Mouse (Mus musculus): ENCODE measurements around the gene Dennd6b.
A peak's percentile ranks its signal among the peaks of the same experiment; 100 is the strongest.

Dennd6b gene

DNA sequence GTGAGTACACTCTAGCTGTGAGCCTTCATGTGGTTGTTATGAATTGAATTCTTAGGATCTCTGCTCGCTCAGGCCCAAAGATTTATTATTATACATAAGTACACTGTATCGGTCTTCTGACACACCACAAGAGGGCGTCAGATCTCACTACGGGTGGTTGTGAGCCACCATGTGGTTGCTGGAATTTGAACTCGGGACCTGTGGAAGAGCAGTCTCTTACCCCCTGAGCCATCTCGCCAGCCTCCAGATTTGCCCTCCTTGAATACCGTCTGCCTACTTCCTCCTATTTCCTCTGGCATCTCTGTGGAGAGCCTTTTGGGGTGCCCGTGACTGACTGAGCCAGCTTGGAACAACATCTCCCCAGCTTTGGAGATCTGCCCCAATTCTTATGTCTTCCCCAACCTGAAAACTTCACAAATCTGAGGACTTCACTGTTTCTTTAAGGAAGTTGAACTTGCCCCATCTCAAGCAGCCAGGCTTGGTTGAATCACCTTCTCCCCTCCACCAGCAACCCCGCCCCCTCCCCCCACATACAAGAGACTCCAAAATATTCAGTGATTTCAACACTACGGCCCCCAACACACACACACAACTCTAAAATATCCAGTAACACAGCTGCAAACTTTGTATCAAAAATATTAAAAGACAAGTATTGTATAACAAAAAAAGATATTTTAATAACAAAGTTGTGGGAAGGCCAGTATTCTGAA, 14.6 kb downstream of the Dennd6b start:
- DNase-seq (ENCODE audit: low read depth, low spot score): no peak

DNA sequence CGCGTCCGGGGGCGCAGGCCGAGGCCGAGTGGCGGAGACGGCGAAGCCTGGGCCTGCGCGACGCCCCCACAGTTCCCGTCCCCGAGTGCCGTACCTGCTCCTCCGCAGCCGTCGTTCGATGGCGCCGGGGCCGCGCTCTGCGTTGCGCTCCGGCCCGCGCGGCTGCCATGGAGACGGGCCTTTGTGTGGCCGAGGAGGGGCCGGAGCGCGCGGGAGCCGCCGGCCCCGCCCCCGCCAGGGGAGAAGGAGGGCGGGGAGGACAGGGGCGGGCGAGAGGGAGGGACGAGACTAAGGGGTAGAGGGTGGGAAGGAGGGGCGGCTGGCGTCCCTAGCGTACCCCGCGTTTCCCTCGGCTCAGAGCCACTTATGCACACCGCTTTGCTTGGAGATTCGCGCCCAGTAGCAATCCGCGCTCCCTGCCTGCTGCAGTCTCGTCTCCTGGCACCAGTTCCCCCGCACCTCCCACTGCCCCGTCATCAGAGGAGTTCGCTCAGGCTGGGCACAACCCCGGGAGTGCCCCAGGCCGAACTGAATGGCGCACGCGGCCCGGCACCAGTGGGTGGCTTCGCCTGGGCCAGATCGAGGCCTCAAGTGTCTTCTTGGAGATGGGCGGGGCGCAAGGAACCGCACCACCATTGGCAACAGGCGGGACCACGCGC, 15.6 kb downstream of the Dennd6b start, which contains the start of gene Plxnb2:
TSS of gene Plxnb2 (minus strand) at position 218 of the 659 bp plus-strand sequence.
- DNase-seq (ENCODE audit: low read depth, low spot score): peak; percentile 58

DNA sequence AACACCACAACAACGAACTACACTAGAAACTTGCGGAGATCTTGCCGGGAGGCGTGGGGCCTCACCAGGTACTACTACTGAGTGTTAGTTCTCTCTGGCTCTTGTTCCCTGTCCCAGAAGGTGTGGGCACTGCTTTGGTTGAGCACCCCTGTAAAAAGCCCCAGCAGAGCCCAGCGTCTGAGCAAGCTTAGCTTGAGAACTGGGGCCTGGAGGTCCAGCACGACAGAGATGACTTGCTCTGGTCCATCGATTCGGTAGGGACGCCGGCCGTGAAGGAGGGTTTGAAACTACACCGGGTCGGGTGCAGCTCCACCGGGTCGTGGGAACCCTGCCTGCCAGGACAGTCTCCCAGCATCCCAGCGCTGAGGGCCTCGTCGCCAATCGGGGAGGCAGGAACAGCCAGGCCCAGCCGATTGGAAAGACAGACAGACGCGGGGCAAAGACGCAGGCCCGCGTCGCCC, 16.2 kb downstream of the Dennd6b start:
- DNase-seq (ENCODE audit: low read depth, low spot score): no peak

DNA sequence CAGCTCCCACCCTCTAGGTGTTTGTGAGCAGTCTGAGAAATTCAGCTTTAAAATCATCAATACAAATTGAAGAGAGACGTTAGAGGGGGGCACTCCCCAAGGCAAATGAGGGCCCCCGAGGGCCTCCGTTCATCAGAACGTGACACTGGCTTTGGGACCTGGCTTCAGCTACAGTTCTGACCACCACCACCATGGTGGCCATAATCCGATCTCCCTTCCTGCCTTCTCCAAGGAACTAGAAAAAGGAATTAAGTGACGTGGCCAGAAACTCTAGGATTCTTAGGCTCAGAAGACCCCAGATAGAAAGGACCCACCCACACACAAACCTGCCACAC, 16.7 kb downstream of the Dennd6b start:
- no peak for DNase-seq (ENCODE audit: low read depth, low spot score)

DNA sequence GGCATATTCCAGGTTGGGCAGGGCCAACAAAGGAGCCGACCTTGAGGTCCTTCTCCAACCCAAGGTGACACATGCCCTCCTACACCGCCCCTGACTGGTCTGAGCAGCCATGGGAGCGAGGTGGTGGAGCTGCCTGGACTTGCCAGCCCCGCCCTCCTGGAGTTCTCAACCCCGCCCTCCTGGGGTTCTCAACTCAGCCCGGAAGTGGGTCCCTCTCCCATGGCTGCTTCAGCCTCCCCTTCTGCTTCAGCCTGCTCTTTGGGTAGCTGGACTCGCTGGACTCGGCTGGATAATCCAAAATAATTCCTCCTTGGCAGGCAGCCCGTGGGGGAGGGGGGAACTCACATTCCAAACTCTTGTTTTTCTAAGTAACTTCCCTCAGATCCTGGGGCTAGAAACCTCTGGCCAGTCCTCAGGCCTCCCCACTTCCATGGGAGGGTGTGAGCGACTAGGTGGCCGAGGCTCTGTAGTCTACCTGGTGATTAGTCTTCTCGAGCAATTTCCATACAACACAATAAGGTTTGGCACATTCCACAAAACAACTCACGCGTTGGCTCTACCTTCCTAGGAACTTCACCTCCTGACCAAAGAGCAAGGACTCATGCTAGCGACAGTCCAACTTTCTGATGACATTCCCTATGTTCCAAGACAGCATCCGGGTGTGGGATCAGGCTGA, 17.2 kb downstream of the Dennd6b start:
- peak; percentile 39 for DNase-seq (ENCODE audit: low read depth, low spot score)

DNA sequence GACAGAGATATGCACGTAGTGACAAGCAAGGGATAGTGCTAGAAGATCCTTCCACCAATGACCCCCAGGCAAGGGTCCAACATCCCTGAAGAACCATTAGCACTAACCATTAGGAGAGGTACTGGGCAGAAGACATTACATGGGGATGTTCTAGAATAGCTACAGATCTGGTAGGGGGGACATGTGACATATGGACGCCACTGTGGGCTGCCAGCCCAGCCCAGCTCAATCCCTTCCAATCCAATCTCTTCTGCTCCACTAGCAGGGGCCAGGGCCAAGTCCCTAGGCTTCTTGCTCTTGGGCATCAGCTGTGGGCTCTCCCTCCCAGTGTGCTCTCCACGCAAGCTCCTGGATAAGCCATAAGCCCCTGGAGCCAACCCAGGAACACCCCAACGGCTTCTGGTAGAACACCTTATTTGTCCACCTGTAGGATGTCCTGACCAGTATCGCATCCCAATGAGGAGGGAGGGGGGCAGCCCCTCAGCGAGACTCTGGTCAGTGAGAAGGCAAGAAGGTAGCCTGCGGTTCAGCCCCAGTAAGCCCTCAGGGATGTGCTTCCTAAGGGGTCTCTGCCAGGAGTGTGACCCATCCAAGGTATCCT, 17.9 kb downstream of the Dennd6b start:
- no peak for DNase-seq (ENCODE audit: low read depth, low spot score)

DNA sequence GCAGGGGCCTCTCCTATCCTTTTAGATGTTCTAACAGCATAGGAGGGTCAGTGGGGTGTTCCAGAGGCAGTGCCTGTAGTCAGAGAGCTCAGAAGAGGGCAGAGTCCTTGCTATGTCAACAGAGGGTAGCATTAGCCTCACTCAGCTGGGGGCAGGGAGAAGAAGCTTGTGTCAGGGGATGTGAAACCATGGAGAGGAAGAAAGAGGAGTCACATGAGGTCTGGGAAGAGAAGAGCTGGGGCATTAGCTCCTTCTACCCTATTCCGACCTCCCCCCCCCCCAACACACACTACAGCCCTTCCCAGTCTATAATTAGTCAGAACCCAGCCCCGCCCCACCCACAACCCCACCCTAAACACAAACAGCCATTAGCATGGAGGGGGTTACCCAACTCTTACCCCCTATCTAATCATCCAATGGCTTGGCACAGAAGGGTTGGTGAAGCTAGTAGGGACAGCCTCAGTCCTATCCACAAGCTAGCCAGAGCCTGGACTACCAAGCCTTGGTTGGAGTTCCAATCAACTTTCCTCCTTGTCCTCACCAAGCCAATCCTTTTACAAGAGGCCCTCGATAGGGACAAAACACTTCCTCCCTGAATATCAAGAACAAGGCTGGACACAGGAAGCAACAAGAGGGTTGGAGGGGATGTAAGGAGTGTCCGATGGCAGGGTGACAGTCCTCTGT, 18.6 kb downstream of the Dennd6b start:
- DNase-seq (ENCODE audit: low read depth, low spot score): peak; percentile 44

DNA sequence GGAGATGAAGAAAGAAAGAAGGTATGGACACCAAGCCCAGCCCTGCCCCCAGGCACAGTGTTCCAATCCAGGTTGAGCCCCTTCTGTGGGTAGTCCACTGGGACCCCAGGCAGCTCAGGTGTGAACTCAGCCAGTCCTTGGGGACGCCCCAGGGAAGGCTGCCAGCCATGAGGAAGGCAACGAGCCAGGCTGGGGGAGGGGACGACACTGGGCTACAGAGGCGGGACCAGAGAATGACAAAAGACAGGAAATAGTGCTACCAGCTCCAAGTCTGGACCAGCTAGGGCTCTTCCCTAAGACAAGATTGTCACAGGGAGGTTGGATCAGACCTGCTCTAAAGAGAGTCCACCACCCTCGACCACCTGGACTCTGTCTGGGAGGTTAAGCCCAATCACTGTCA, 19.2 kb downstream of the Dennd6b start:
- peak; percentile 43 for DNase-seq (ENCODE audit: low read depth, low spot score)

DNA sequence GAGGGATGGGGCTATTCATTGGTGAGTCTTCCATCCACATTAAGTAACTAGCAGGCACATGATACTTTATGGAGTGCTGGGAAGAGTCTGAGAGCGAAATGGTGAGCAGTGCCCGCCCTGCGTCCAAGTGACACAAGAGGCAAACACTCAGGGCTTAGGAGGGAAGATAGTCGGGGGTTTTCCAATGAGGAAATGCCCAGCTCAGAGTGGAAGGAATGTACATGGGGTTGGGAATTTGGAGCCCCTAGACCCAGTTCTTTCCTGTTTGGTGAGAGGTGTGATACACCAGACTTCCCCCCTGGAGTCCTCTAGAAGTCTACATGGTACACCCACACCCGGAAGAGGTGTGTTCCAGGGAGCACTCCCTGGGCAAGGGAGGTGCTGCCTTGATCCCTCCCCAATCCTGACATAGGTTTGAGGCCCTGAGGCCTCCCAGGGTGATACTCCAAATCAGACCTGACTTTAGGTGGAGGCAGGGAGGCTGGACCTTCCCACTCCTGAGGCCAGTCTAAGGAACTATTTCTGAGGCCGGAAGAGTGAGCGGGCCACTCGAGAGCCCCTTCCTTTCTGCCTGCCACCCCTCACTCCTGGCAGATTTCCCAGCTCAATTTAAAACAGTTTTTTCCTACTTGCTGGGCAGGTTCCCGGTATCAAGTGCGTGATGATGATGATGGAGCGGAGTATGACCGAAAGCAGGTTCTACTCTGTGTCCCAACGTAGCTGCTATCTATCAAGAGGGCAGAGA, 20.7 kb downstream of the Dennd6b start:
- DNase-seq (ENCODE audit: low read depth, low spot score): no peak

DNA sequence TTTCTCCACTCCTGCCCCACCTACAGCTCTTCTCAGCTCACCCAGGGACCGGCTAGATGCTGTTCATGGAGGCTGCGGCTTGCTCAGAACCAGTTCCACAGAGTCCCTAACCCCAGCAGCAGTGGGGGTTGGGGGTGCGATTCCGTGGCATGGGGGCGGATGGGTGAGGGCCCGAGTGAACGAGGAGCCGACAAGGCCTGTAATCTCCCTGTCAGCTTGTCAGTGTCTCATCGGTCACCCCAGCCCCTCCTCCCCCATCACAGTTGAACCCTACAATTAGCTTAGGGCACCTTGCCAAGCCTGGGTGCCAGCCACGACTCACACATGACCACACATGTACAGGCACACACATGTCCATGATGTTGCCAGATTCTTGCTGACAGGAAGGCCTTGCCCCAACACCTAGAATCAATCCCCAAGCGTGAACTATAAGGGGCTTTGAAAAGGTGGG, 21.4 kb downstream of the Dennd6b start:
- DNase-seq (ENCODE audit: low read depth, low spot score): no peak

DNA sequence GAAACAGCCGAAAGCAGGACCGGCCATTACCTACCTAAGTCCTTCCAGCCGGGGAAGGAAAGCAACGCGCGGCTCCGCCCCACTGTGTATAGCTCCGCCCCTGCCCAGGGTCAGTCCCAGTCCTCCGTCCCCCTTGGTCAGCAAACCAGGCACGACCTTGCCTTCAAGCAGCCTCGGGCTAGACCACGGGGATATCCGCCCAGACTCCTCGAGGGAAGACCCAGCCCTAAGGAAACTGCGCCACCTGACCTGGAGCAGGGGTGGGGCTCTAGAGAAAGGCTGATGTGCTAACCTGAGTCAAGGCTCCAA, 22.4 kb downstream of the Dennd6b start:
- DNase-seq (ENCODE audit: low read depth, low spot score): no peak

DNA sequence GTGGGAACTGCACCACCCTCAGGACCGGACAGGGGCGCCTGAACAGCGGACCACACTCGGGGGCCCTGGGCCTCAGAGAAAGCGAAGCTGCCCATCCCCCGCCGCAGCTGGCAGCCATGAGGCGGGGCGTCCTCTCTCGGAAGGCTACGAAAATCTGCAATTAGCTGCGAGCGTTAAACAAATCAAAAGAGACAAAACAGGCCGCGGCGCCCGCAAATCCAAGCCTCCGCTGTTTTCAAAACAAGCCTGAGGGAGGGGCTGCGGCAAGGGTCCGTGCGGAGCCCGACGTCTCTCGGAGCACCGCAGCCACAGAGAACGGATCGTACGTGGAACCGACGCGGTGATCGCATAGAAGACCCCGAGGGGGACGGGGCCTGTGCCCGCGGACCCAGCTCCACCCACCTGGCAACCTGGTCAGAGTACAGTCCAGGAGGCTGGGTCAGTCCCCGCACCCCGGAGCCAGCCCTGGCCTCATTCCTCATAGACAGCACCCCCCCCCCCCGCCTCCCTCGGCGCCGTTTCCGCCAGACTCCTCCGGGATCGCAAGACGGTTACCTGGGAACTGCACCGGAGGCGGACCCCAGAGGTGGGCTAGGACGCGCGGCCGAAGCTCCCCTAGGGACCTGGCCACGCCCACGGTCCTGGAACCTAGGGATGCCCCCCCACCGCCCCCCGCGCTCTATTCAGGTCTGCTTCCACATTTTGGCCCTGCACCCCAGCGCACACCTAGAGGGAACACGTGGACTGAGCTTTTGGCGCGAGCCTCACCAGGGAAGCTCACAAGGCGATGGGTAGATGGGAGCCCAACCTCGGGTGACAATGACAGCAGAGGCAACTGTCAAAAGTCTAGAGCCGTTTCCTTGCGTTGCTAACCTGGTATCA, 23.0 kb downstream of the Dennd6b start:
- DNase-seq (ENCODE audit: low read depth, low spot score): no peak

DNA sequence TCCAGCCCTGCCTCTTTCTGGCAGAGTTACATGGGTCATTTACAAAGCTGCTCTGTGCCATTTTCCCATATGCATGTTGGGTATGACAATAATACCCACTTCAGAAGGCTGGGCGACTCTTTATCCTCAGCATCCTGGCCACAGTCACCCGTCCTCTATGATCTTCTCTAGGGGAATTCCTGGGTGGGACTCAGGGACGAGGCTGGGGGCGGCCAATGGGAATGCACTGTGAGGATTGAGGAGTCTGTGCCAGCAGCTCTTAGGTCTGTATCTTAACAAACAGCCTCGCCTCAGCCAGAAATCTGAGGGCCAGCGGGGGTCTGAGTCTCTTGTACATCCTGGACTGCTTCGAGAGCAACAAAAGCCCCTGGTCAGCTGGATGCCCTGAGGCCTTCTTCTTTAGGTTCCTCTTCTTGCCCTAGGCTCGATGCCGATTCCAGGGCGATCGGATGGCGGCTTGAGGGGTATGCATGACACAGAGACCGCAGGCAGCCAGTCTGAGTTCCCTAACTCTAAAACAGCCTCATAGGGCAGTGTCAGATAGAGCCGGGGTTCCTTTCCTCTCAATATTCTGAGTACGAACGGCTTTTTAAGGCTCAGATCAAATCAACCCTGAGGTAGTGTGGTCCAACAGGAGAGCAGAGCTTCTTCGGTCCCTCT, 23.9 kb downstream of the Dennd6b start:
- DNase-seq (ENCODE audit: low read depth, low spot score): no peak

DNA sequence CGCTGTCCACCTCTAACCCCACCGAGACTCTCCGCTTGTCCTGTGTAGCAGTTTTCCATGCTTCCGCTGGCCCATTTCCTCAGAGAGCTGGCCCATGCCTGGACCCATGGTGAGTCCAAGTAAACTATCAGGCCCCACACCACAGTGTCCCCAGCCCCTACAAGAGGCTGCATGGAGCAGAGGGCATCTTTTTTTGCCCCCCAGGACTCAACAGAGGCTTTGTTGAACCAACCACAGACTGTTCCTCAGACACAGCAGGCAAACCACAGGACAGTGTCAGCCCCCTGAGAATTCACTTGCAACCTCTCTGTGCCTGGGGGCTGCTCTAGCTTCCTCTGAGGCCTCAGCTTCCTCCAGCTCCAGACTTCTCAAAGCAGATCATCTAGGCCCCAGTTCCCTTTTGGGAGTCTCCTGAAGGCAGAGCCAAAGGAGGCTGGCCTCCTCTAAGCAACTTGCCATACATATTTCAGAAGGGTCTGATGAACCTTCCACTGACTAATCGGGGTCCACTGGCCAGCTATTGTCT, 24.7 kb downstream of the Dennd6b start:
- no peak for DNase-seq (ENCODE audit: low read depth, low spot score)

DNA sequence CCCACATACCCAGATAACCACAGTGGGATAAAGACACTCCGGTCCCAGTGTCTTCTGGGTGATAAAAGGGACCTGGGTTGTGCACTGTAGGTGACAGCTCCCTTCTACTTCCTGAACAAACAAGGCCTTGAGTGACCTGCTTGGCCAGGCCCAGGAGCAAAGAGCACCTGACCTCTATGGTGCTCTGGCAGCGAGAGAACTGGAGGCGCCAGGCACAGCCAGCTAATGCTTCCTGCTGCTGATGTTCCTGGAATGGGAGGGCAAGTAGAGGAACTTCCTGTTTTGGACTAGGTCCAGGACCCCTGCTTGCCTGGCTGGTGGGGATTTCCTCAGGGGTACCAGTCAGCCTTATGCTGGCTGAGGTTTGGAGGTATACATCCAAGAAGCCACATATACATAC, 26.2 kb downstream of the Dennd6b start:
- DNase-seq (ENCODE audit: low read depth, low spot score): peak; percentile 42

DNA sequence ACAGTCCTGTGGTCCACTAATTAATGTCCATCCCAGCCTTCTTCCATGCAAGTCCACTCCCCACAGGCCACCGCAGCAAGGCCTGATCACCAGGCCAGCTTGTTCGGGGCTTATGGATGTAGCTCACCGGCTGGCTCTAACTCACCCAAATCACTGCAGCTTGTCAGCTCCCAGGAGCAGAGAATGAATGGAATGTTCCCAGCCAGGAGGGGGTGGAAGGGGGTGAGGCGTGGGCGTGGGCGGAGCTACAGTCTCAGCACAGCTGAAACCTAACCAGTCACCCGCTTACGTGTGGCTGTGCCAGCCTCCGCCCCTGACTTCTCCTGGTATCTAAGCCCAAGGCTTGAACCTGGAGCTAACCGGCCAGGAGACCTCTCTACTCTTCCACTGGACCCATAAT, 26.9 kb downstream of the Dennd6b start:
- peak; percentile 57 for DNase-seq (ENCODE audit: low read depth, low spot score)

DNA sequence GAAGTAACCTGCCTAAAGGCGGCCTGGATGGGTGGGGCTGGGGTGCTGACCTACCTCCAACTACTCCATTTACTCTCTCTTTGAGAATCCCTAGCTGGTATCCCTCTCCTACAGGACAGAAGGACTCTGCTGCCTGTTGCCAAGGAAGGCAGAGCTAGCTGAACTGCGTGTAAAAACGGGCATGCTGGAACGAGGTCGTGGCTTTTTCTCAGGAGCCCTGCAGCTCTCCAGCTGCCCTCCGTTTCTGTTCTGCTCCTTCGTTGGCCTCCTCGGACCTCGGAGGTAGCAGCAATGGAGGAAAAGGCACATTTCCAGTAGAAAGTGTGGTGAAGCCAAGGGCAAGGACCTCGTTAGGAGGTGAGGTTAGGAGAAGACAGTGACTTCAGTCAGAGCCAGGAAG, 27.4 kb downstream of the Dennd6b start:
- no peak for DNase-seq (ENCODE audit: low read depth, low spot score)

DNA sequence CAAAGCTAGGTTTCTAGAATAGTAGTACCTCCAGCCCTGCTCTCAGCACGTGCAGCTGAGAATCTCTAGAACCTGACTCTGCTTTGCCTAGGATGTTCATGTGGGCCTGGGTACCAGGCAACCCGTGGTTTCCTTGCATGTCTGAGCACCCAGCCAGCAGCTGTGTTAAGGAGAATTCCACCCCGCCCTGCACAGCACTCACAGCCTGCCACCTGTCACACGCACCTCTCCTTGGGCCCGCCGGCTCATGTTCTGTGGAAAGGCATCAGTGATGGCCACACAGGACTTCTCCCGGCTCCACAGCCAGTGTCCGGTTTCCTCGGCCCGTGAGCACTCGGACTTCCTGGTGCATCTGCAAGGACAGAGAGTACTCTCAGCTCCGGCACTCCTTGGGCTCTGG, 30.8 kb downstream of the Dennd6b start:
- no peak for DNase-seq (ENCODE audit: low read depth, low spot score)

DNA sequence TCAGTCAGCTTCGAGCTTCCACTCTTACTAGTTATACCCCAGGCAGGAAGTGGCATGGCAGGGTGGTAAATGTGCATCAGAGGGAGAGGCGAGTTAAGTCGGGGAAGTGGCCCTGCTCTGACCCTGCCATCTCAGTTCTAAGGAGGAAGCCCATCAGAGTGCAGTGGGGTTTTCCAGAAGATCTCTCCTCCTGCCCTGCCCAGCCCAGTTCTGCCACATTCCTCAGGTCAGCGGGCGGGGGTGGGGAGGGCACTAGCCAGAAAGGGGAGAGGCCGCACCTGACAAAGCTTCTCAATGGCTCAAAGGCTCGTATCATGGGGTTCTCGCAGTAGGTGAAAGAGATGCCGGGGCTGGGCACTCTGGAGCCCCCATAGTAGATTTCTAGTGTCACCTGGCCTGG, 34.9 kb downstream of the Dennd6b start:
- no peak for DNase-seq (ENCODE audit: low read depth, low spot score)
